Mouse (Mus musculus) forelimb bud, embryonic 11.5 days (tissue): Measurements from ENCODE around the gene Pygo2.

Experiments used
- DNase-seq: peaks from one replicate; pipeline ENCODE4 v3.0.0-alpha.2; 2012; ENCODE audit warnings: low read depth, low spot score

Pygo2 gene

DNA sequence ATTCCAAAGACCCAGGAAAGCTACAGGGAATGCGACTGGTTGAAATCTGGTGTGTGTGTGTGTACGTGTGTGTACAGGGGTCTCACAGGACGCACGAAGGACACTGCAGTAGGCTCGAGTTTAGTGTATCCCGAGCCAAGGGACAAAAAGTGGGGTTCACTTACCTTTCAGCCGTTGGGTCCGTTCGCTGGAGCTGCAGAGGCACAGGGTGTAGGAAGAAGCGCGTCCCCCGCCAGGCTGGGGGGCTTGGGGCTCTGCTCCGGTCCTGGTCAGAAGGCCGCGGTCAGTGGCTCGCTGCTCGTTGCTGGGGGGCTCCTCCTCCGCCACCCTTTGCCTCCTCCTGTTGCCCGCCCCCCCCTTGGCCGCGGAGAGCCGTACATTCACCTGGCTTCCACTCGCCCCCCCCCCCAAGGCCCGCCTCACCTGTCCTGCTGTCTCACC, 37.1 kb upstream of the Pygo2 start:
- DNase-seq: no peak

DNA sequence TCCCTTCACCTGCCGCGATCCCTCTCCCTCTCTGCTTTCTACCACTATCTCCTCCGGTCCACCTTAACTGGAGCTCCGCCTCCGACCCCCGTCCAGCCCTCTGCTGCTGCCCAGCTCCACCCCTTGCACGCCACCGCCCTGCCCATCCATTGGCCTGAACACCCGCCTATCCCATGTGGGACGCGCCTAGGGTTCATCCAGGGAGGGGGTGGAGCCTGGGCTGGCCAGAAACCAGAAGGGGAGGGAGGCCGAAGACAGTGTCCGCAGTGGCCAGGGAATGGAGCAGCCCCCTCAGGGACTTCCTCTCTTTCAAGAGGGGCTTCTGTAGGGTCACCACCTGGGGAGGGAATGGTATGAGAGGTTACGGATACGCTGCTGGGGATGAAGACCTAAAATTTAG, 36.4 kb upstream of the Pygo2 start:
- DNase-seq: peak; percentile 94

GRCm38 (mm10) chr3:89394006-89394893, 35.8 kb upstream of the Pygo2 start, which contains the start of gene Zbtb7b:
TSS of gene Zbtb7b (minus strand) at chr3:89394776.
- peak; percentile 49 for DNase-seq

- DNase-seq: peak; percentile 81
These were observed 35.1 kb upstream of the Pygo2 start for GRCm38 (mm10) chr3:89394894-89395256.

GRCm38 (mm10) chr3:89395419-89395805, 34.6 kb upstream of the Pygo2 start:
- DNase-seq: no peak

DNA sequence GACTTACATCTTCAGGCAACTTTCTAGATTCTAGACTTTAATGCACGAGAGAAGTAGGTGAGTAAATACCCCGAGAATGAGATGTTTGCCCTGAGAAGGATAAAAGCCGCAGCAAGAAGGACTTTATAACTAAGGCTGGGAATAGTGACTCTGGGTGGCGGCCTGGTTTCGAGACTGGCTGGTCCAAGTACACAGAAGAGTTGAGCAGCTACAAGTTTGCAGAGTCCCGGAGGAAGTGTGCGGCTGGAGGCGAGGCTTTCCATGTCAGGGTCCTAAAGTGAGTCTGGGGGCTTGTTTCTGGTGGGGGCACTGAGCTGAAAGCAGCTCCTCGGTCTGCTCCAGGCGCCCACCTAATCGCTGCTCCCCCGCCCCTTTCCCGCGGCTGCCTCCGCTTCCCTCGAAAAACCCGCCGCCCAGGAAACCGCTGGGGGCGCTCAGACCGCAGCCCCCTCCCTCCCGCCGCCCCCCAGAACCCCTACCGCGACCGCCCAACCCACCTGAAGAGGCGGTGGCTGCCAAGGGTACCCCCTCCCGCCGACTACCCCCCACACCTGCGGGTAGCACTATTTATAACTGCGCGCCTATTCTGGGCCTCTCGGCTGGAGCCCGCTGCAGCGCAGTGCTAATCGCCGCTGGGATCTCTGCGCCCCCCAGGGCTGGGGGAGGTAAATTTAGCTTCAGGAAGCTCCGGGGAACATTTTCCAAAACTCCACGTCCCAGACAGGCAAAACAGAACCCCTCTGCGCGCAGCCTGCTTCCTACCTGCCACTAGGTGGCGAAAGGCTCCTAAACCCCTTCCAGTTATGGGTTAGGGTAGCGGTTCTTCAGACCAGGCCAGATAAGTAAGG, 34.0 kb upstream of the Pygo2 start:
- DNase-seq: peak; percentile 81

DNA sequence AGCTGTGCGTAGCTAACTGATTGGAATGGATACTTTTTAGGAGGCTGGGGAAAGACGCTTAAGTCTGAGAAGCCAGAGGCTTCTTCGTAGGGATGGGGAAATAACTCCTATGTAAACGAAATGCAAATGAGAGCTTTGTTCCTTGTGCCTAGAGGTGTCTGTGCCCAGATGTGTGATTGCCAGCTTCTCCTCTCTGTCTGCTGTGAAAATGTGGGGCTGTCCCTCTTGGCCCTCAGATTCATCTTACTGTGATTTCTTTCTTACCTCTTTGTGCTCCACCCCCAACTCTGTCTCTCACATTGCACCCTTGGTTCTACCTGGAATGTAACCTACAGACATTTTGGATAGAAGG, 33.4 kb upstream of the Pygo2 start:
- DNase-seq: no peak

GRCm38 (mm10) chr3:89401329-89401728, 28.7 kb upstream of the Pygo2 start:
- DNase-seq: no peak

- DNase-seq: no peak
These were observed 27.3 kb upstream of the Pygo2 start, which contains the start of gene Lenep for GRCm38 (mm10) chr3:89402693-89403092. TSS of gene Lenep (minus strand) at chr3:89402793.

DNA sequence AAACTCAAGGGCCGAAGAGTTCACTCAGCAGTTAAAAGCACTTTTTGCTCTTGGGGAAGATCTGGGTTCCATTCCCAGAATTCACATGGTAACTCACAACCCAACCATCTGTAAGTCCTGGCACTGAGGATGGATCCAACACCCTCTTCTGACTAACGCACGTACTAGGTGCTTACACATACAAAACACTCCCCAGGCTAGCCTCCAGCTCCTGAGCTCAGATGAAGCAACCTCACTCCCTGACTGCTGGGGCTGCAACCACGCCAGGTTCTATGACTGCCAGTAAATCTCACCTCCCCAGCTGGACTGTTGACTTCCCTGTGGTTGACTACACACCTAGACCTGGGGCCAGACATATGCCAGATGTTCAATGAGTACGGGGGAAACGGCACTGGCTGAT, 23.1 kb upstream of the Pygo2 start:
- DNase-seq: no peak

- no peak for DNase-seq
These were observed 21.6 kb upstream of the Pygo2 start for GRCm38 (mm10) chr3:89408448-89408847.

GRCm38 (mm10) chr3:89409701-89410100, 20.3 kb upstream of the Pygo2 start:
- no peak for DNase-seq

DNA sequence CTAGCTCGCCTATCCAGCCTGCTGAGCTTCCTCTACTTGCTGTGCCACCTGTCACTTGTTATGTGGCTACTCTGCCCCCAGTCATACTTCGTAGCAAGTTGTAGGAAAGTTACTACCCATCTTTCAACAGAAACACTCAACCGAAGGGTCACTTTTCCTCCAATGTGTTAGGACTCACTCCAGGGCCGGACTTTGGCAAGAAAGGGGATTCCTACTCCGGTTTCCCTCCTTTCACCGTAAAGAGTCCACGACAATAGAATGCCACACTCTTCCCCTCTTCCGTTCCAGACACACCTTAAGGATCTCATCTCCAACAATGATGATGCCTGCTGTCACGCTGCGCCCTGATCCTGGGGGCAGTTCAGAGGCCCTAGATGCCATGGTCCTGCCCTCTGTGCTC, 19.1 kb upstream of the Pygo2 start:
- no peak for DNase-seq

DNA sequence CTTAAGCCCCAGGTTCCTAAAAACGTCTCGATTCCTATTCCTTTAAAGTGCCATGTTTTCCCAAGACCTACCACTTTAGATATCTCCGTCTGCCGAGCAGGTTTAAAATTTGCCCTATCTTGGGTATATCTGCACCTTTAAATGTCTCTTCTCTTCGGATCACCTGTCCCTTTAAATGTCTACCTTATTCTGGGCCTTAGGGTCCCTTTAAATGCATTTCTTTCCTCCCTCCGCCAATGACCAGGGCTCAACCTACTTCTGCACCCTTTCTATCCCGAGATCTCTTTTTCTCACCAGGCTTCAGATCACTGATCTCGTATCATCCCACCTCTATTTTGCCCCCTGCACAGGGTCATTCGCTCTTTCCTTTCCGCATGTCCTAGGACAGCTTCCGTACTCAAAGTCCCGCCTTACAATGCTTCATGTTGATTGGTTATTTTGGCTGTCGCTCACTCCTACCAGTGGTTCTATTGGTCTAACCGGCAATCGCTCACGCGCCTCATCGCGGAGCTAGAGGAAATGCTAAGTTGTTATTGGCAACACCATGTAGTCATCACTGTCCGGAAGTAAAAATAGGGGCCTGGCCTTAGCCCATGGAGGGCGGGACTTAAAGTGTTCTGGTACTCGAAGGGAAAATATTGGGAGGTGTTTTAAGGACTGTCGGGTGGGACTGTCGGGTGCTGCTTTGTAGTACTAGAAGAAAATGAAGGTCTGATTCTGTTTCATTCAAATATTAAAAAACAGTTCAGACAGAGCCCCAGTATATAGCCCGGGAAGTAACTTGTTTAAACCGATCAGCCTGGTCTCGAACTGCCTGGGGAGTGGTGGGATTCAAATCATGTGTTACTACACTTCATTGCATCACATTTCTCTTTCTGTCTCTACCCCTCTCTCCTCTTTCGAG, 18.3 kb upstream of the Pygo2 start, which contains the start of gene Flad1:
Gene Flad1 (minus strand): TSS at position 381 of the 904 bp plus-strand sequence.
- peak; percentile 100 for DNase-seq

GRCm38 (mm10) chr3:89416158-89416557, 13.9 kb upstream of the Pygo2 start:
- DNase-seq: no peak

DNA sequence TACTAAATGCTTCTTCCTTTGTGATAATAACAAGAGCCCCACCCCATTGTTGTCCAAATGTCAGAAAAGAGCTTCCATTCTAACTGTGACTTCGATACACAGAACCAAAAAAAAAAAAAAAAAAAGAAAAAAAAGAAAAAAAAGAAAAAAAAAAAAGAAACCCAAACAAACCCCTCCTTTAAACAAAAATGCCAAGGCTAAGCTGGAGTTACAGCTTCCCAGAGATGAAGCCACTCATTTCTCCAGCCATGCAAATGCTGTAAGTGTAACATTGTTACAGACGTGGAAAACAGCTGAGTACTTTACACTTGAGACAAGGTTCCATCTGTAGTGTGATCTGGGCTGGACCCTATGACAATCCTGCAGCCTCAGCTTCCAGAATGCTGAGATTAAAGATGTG, 12.9 kb upstream of the Pygo2 start:
- DNase-seq: no peak

- DNase-seq: no peak
These were observed 12.2 kb upstream of the Pygo2 start for GRCm38 (mm10) chr3:89417840-89418169.

DNA sequence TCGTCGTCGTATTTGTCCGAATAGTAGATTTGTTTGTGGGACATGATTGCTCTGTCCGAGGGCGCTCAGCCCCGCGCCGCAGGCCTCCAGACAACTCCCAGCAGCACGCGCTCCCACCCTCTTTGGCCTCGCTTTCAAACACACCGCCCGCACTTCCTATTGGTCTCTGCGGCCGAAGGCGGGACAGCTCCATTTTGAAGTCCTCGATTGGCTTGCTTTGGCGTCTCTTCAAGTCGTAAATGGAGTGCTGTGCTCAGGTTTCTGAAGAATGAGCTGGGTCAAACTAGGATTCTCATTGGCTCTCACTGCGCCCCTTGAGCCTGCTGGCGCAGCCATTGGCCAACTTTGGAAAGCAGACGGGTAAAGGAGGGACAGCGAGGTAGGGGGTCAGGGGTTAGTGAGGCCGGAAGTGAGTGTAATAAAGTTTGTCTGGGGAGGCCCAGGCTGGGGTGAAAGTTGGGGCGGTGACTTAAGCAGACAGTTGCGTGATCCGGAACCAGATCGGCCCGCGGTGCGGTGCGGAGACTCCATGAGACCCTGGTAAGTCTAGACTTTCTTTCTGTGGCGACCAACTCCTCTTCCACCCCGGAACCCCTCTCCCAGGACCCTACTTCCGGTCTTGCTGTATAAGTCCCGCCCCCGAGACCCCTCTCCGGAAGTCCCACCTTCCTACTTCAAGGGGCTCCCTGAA, 11.7 kb upstream of the Pygo2 start, which contains the start of the genes Cks1b and Shc1:
Gene Cks1b (minus strand): TSS at position 214 of the 691 bp plus-strand sequence.
Gene Shc1 (plus strand): TSS at position 274 of the 691 bp plus-strand sequence.
- DNase-seq: peak; percentile 99

DNA sequence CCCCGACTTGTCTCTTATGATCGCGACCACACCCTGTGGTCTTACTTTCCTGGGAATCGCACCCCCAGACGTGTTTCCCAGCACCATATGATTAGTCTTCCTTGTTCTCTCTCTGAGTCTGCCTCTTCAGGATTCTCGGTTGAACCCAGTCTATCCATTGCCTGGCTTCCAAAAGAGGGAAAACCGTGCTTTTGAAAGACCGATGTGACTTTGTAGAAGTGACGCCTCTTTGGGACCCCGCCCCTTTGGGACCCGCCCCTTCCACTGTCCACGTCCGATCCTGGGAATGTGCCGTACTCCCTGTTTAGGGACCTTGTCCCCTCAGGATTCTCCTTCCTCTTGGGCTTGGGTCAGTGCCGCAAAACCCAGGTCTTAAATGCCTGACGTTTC, 11.2 kb upstream of the Pygo2 start:
- no peak for DNase-seq

DNA sequence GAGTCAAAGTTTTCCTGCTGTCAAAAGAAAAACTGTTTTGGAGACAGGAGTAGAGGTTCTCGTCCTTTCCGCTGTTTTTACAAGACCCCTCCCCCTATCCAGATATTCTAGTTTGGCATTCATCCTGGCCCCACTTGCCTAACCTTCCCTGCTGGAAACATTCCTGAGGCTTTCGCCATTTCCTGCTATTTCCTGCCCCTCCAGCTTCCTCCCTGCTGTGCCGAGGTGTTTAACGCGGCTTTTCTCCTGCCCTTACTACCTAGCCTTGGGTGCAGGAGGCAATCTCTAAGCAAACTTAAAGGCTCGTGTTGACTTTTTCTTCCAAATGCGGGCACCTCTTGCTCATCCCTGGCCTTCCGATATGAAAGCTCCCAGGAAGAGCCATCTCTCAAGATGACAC, 10.4 kb upstream of the Pygo2 start:
- no peak for DNase-seq

GRCm38 (mm10) chr3:89419981-89420380, 10.0 kb upstream of the Pygo2 start:
- DNase-seq: no peak
